Mouse (Mus musculus) E14TG2a.4 (cell line): ENCODE data around the gene Cenpm.

Source experiments
- CTCF ChIP-seq: conservative IDR thresholded peaks from 2 replicates; pipeline ENCODE4 v1.5.1; 2014; ENCODE audit warnings: low read length
- POU5F1 ChIP-seq: IDR thresholded peaks from 2 replicates; pipeline ENCODE4 v1.6.1; 2014; ENCODE audit warnings: low read length, borderline replicate concordance

- TF ChIP-seq CTCF (no peak), POU5F1 (no peak)
Measured at GRCm38 (mm10) chr15:82255944-82256383, 11.4 kb upstream of the Cenpm start.
